Mouse (Mus musculus) midbrain, embryonic 16.5 days (tissue): ENCODE measurements around the gene Myo15b. TPM values are rescaled to one million over a fixed set of nuclear protein-coding genes. Genes with fewer than 3 reads are reported as not detected.

Source experiments
- ATAC-seq: fragments of 200-750 bp; cut with Nextera tagmentation; 2 replicates; pipeline ENCODE4 v1.8.0; 2017; ENCODE audit warnings: moderate TSS enrichment
- H3K27ac ChIP-seq: fragments of 300-500 bp; sonication (generic); 2 replicates; pipeline ENCODE4 v1.5.1; 2014; ENCODE audit warnings: mild to moderate bottlenecking, low read length, mixed read lengths
- H3K27me3 ChIP-seq: fragments of 300-500 bp; sonication (generic); 2 replicates; pipeline ENCODE4 v1.6.1; 2014; ENCODE audit warnings: low read depth, low read length, mixed read lengths; ENCODE audit not compliant: control insufficient read depth, insufficient read depth
- H3K36me3 ChIP-seq: fragments of 300-500 bp; sonication (generic); 2 replicates; pipeline ENCODE4 v1.6.1; 2014; ENCODE audit warnings: mild to moderate bottlenecking, low read length, moderate library complexity, mixed read lengths; ENCODE audit not compliant: control insufficient read depth, insufficient read depth
- H3K4me1 ChIP-seq: fragments of 300-500 bp; sonication (generic); 2 replicates; pipeline ENCODE4 v1.6.1; 2014; ENCODE audit warnings: mild to moderate bottlenecking, low read length, mixed read lengths; ENCODE audit not compliant: control insufficient read depth, insufficient read depth
- H3K4me2 ChIP-seq: fragments of 300-500 bp; sonication (generic); 2 replicates; pipeline ENCODE4 v1.6.1; 2014; ENCODE audit warnings: mild to moderate bottlenecking, low read length, mixed read lengths
- H3K4me3 ChIP-seq: fragments of 300-500 bp; sonication (generic); 2 replicates; pipeline ENCODE4 v1.5.1; 2014; ENCODE audit warnings: low read depth, mild to moderate bottlenecking, low read length, moderate library complexity, mixed read lengths
- H3K9ac ChIP-seq: fragments of 300-500 bp; sonication (generic); 2 replicates; pipeline ENCODE4 v1.6.1; 2014; ENCODE audit warnings: low read depth, low read length, mixed read lengths
- H3K9me3 ChIP-seq: fragments of 300-500 bp; sonication (generic); replicated peaks from 2 replicates; pipeline ENCODE4 v1.6.1; 2014; ENCODE audit warnings: mild to moderate bottlenecking, low read length, mixed read lengths; ENCODE audit not compliant: control insufficient read depth, poor library complexity, severe bottlenecking
- WGBS: fragments of 180-500 bp; shearing (Covaris S2); extraction: QIAGEN DNeasy Blood & Tissue Kit; methylation state at CpG from one replicate; pipeline ENCODE4 v1.1.7; 2014; 5-methylcytosine and 5-hydroxymethylcytosine counted together
- polyA plus RNA-seq: library from polyadenylated mRNA; unstranded; fragments of >200 nt; fragmentation: Nextera tagmentation; extraction: Ambion mirVana; gene quantifications from 2 replicates; pipeline ENCODE4 v1.2.1, GENCODE M21; 2015

Gene Myo15b
- polyA plus RNA-seq, 1 experiment from 2014 or later: not detected

DNA sequence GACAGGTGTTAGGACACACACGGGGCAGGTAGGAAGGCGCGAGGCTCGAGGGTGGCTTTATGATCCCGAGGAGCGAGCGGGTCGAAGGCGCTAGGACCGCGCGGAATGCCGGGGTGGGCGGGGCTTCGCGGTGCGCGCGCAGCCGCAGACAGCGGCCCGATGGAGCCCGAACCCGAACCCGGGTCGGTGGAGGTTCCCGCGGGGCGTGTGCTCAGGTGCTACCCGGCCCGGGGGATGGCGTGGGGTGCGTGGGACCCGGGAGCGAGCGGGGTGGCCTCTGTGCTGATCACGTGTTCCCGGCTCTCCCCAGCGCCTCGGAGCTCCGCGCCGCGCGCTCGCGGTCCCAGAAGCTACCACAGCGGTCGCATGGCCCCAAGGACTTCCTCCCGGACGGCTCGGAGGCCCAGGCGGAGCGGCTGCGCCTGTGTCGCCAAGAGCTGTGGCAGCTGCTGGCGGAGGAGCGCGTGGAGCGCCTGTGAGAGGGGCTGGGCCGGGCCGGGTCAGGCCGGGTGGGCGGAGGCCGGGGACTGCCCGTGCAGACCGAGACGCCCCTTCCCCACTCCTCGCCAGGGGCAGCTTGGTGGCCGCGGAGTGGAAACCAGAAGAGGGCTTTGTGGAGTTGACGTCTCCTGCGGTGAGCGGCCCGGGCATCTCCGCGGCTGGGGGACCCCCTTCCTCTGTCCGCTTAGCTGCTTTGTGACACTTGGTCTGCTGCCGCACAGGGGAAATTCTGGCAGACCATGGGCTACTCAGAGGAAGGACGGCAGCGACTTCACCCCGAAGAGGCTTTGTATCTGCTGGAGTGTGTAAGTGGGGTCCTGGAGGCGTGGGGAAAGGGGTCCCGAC, 43.4 kb upstream of the Myo15b start, which contains the start of gene Tsen54:
Gene Tsen54 (plus strand): TSS at position 120 of the 846 bp plus-strand sequence.
- Histone ChIP-seq H3K4me2 (peak within 1 kb of the TSS; percentile 91), H3K4me1 (peaks cover 28% of the 10 kb centered on the region), H3K9me3 (no peaks in the 10 kb centered on the region), H3K27me3 (no peaks in the 10 kb centered on the region), H3K36me3 (peaks cover under 1% of the 10 kb centered on the region; the same call in 1 of the 2 replicates), H3K4me3 (peak within 1 kb of the TSS; percentile 82), H3K27ac (peak within 1 kb of the TSS; percentile 63), H3K9ac (peak within 1 kb of the TSS; percentile 85)
- under 1% methylated on average over 71 of the region's 84 CpGs for WGBS
- peak; percentile 73 for ATAC-seq

DNA sequence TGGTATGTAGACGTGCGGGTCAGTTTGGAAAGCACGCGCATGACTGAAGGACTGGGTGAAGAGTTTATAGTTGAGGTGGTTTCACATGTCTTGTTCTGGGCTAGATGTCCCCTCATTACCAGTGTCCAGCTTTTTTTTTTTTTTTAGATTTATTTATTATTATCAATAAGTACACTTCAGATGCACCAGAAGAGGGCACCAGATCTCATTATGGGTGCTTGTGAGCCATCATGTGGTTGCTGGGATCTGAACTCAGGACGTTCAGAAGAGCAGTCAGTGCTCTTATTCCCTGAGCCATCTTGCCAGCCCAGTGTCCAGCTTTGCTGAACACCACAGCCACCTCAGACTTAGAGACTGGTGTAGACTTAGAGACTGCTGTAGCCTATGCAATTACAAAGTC, 40.9 kb upstream of the Myo15b start:
- ATAC-seq: no peak
- Histone ChIP-seq H3K36me3 (peaks cover 13% of the 10 kb centered on the region; the same call in 1 of the 2 replicates), H3K9me3 (no peaks in the 10 kb centered on the region), H3K9ac (no peak overlapping the region), H3K4me1 (peaks cover 21% of the 10 kb centered on the region), H3K4me2 (no peak overlapping the region), H3K27ac (no peak overlapping the region), H3K27me3 (no peaks in the 10 kb centered on the region), H3K4me3 (no peak overlapping the region)
- 87% methylated on average over 5 of the region's 5 CpGs for WGBS

DNA sequence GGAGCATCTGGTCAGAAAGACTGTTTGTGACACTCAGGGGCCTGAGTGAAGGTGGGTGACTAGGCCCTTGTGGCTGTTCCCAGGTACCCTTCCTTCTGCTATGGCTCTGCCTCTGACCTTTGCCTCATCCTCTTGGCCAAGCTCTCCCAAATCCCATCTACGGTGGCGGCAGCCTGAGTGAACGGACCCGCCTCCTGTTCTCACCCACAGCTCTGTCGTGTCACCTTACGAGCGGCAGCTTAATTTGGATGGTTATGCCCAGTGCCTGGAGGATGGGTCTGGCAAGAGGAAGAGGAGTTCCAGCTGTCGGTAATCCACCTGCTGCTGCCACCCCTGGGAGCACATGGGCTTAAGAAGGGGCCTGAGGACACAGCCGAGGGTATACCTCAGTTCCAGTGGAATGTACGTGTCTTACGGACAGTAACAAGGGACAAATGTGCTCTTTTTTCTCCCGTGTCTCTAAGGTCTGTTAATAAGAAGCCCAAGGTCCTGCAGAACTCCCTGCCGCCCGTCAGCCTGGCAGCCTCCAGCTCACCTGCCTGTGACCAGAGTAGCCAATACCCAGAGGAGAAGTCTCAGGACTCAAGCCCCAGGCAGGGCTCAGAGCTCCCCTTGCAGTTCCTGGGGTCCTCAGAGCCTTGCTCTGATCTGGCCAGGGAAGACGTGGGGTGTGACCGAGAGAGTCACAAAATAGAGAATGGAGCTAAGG, 38.1 kb upstream of the Myo15b start:
- 87% methylated on average over 16 of the region's 16 CpGs for WGBS
- no peak for ATAC-seq
- no peak overlapping the region for H3K4me3 ChIP-seq
- peaks cover 17% of the 10 kb centered on the region; the same call in 1 of the 2 replicates for H3K36me3 ChIP-seq
- H3K9ac ChIP-seq: no peak overlapping the region
- no peak overlapping the region for H3K4me2 ChIP-seq
- H3K27me3 ChIP-seq: peaks cover 16% of the 10 kb centered on the region
- H3K4me1 ChIP-seq: peaks cover 21% of the 10 kb centered on the region; the same call in 1 of the 2 replicates
- no peak overlapping the region for H3K27ac ChIP-seq
- no peaks in the 10 kb centered on the region for H3K9me3 ChIP-seq

DNA sequence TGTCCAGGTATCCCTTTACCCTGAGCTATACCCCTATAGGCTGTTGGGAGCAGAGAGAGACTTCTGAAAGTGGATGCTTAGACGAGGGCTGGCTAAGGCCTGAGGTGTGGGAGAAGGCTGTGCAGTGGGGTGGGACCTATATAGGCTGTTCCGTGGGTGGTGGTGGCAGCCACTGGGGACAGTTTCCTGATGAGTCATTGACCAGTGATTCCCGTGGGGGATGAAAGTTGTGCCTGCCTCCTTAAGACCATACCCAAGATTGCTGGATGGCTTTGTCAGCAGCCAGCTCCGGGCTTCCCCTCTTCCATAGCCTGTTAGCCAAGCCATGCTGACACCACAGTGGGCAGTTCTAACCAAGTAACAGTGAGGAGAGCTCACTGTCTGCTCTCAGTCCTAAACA, 37.2 kb upstream of the Myo15b start:
- Histone ChIP-seq H3K4me1 (peaks cover 13% of the 10 kb centered on the region; the same call in 1 of the 2 replicates), H3K27me3 (peaks cover 24% of the 10 kb centered on the region), H3K27ac (no peak overlapping the region), H3K4me2 (no peak overlapping the region), H3K36me3 (peaks cover 17% of the 10 kb centered on the region; the same call in 1 of the 2 replicates), H3K9me3 (no peaks in the 10 kb centered on the region), H3K9ac (no peak overlapping the region), H3K4me3 (no peak overlapping the region)
- ATAC-seq: no peak
- 91% methylated on average over 4 of the region's 4 CpGs for WGBS

DNA sequence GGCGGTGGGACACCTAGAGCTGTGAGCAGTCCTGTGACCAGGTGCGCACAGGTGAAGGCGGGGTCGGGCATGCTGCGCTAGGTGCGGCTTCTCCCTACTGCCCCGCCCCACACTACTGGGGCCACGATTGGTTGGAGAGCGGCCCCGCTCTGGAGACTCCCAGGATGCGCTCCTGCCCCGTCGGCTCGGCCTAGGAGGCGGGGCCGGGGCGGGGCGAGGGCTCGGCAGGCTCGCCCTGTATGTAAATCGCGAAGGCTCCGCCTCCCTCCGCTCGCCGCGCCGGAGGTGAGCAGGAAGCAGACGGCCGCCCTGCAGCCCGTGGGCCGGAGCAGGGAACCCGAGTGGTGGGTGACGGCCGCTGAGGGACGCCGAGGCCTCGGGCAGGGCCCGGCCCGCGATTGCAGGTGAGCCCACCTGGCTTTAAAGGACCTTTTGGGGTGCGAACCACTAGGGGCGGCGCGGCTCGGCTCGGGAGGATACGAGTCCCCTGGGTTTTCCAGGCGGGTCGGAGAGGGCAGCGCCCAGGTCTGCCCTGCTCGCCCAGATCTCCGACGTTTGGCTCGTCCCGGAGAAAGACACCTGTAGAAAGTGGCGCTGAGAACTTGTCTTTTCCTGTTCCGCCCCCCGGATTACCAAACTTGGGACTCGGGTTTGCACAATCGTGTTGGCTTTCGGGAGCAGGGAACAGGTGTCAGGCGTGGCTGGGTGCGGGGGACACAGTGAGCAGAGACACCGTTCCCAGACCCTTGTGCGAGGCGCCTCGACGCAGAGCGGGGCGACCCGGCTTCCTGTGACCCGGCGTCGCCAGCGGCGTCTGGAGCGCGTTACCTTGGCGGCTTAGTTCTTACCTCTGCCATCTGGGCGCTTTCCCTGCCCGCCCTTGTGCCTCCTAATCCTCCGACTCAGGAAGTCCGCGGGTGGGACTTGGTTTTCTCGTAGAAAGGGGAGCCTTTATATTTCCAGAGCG, 34.1 kb upstream of the Myo15b start, which contains the start of gene Llgl2:
Gene Llgl2 (plus strand): TSS at position 276 of the 967 bp plus-strand sequence.
- peaks cover 33% of the 10 kb centered on the region for H3K27me3 ChIP-seq

DNA sequence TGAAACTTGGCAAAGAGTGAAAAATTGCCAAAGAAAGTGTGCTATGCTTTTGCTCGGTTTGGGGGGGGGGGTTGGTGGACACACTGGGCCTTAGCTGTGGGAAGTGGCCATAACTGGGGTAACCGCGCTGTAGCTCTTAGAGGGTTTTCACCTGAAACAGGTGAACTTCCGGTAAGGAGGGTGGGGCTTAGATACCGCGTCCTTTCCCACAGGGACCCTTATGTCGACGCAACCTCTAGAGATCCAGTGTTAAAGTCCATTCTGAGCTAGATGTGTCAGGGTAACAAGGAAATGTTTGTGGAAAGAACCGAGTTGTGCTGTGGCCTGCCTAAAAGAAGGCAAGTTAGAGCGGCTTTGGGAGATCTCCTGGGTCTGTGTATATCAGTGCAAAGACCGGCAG, 33.4 kb upstream of the Myo15b start:
- Histone ChIP-seq H3K9me3 (no peaks in the 10 kb centered on the region), H3K9ac (no peak overlapping the region), H3K4me3 (no peak overlapping the region), H3K4me1 (peaks cover 11% of the 10 kb centered on the region; the same call in 1 of the 2 replicates), H3K4me2 (no peak overlapping the region; the same call in 1 of the 2 replicates), H3K36me3 (peaks cover 17% of the 10 kb centered on the region; the same call in 1 of the 2 replicates), H3K27ac (no peak overlapping the region), H3K27me3 (peaks cover 33% of the 10 kb centered on the region)
- WGBS: 20% methylated on average over 11 of the region's 11 CpGs
- no peak for ATAC-seq

More for the DNA sequence above, 34.1 kb upstream of the Myo15b start, which contains the start of gene Llgl2:
- H3K27ac ChIP-seq: no peak within 1 kb of the TSS
- H3K9ac ChIP-seq: peak within 1 kb of the TSS; percentile 56
- no peaks in the 10 kb centered on the region for H3K9me3 ChIP-seq
- WGBS: under 1% methylated on average over 87 of the region's 87 CpGs
- H3K4me3 ChIP-seq: peak within 1 kb of the TSS; percentile 57
- peak; percentile 81 for ATAC-seq
- H3K4me1 ChIP-seq: peaks cover 11% of the 10 kb centered on the region; the same call in 1 of the 2 replicates
- peaks cover 17% of the 10 kb centered on the region; the same call in 1 of the 2 replicates for H3K36me3 ChIP-seq
- H3K4me2 ChIP-seq: peak within 1 kb of the TSS; percentile 93

DNA sequence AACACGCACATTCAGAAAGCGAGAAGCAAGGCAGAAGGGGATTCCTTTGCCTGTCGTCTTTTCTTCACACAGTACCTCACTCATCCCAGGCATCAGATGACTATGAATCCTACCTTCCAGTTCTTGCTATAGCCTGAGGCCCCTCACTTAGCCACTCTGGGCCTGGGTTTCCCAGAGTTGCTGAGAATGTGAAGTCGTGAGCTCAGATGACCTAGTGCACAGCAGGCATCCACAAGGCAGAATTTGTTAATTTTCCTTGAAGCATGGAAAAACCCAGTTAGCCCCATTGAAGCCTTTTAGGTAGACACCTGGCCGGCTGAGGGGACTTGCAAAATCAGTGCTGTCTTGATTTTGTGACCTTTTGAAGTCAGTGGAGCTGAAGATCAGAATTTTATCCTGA, 31.7 kb upstream of the Myo15b start:
- peaks cover 11% of the 10 kb centered on the region; the same call in 1 of the 2 replicates for H3K4me1 ChIP-seq
- no peaks in the 10 kb centered on the region for H3K9me3 ChIP-seq
- no peak overlapping the region for H3K27ac ChIP-seq
- H3K4me3 ChIP-seq: no peak overlapping the region
- no peak overlapping the region for H3K4me2 ChIP-seq
- no peak for ATAC-seq
- H3K27me3 ChIP-seq: peaks cover 37% of the 10 kb centered on the region
- WGBS: 53% methylated on average over 5 of the region's 5 CpGs
- H3K9ac ChIP-seq: no peak overlapping the region
- 0 out of 2 replicates have a peak, but pooled peaks cover 6% of the 10 kb centered on the region for H3K36me3 ChIP-seq

DNA sequence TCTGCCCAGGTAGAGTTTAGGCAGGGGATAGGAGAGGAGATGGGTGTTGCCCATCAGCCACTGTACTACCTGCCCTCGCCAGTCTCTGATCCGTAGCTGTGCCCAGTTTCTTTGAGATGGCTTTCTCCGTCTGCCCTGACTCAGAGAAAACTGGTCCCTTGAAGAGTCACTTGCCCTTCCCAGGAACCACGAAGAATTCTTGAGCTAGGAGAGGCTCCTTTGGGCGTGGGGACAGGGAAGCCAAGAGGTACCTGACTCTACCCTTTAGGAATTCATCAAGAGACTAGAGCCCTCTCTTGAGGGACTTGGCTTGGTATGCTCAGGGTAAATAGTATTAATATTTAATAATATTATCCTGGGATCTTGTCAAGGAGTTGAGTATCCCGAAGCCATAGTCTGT, 30.6 kb upstream of the Myo15b start:
- WGBS: 88% methylated on average over 6 of the region's 6 CpGs
- 0 out of 2 replicates have a peak, but pooled peaks cover under 1% of the 10 kb centered on the region for H3K36me3 ChIP-seq
- no peak for ATAC-seq
- no peak overlapping the region for H3K27ac ChIP-seq
- peaks cover 40% of the 10 kb centered on the region for H3K27me3 ChIP-seq
- H3K4me1 ChIP-seq: peaks cover 11% of the 10 kb centered on the region; the same call in 1 of the 2 replicates
- no peak overlapping the region for H3K4me2 ChIP-seq
- no peak overlapping the region for H3K4me3 ChIP-seq
- H3K9me3 ChIP-seq: no peaks in the 10 kb centered on the region
- H3K9ac ChIP-seq: no peak overlapping the region
